Mouse (Mus musculus) stomach, embryonic 14.5 days (tissue): ENCODE data around the gene Gm26657. TPM values are rescaled to one million over a fixed set of nuclear protein-coding genes. Genes with fewer than 3 reads are reported as not detected.

Experiments used
- ATAC-seq: fragments of 200-750 bp; cut with Nextera tagmentation; 2 replicates; pipeline ENCODE4 v1.8.0; 2017; ENCODE audit warnings: low read depth, moderate TSS enrichment; ENCODE audit not compliant: insufficient number of reproducible peaks, insufficient read depth, low FRiP score
- H3K27ac ChIP-seq: fragments of 300-500 bp; sonication (generic); 2 replicates; pipeline ENCODE4 v1.5.1; 2014; ENCODE audit warnings: mild to moderate bottlenecking, low read length, moderate library complexity, mixed read lengths
- H3K27me3 ChIP-seq: fragments of 300-500 bp; sonication (generic); 2 replicates; pipeline ENCODE4 v1.6.1; 2014; ENCODE audit warnings: low read length, control low read depth, mixed read lengths; ENCODE audit not compliant: control insufficient read depth, insufficient read depth
- H3K36me3 ChIP-seq: fragments of 300-500 bp; sonication (generic); 2 replicates; pipeline ENCODE4 v1.6.1; 2014; ENCODE audit warnings: mild to moderate bottlenecking, control low read depth, low read length, moderate library complexity, mixed read lengths; ENCODE audit not compliant: control insufficient read depth, insufficient read depth
- H3K4me1 ChIP-seq: fragments of 300-500 bp; sonication (generic); 2 replicates; pipeline ENCODE4 v1.6.1; 2014; ENCODE audit warnings: low read length, control low read depth, mixed read lengths; ENCODE audit not compliant: control insufficient read depth, insufficient read depth
- H3K4me2 ChIP-seq: fragments of 300-500 bp; sonication (generic); replicated peaks from 2 replicates; pipeline ENCODE4 v1.6.1; 2014; ENCODE audit warnings: low read depth, low read length, control low read depth
- H3K4me3 ChIP-seq: fragments of 300-500 bp; sonication (generic); 2 replicates; pipeline ENCODE4 v1.5.1; 2014; ENCODE audit warnings: low read depth, low read length, control low read depth
- H3K9ac ChIP-seq: fragments of 300-500 bp; sonication (generic); replicated peaks from 2 replicates; pipeline ENCODE4 v1.6.1; 2014; ENCODE audit warnings: low read depth, mild to moderate bottlenecking, control low read depth, low read length, moderate library complexity, mixed read lengths
- H3K9me3 ChIP-seq: fragments of 300-500 bp; sonication (generic); 2 replicates; pipeline ENCODE4 v1.6.1; 2016; ENCODE audit warnings: low read depth, low read length, control low read depth; ENCODE audit not compliant: control insufficient read depth
- WGBS: fragments of 180-500 bp; shearing (Covaris S2); extraction: QIAGEN DNeasy Blood & Tissue Kit; methylation state at CpG from one replicate; pipeline ENCODE4 v1.1.7; 2014; 5-methylcytosine and 5-hydroxymethylcytosine counted together
- polyA plus RNA-seq: library from polyadenylated mRNA; unstranded; fragments of >200 nt; fragmentation: Nextera tagmentation; extraction: Ambion mirVana; gene quantifications from 2 replicates; pipeline ENCODE4 v1.2.1, GENCODE M21; 2014

The Gm26657 gene
- polyA plus RNA-seq, 1 experiment from 2014 or later, result not detected

- Histone ChIP-seq H3K4me2 (no peak overlapping the region), H3K27me3 (no peaks in the 10 kb centered on the region), H3K9ac (no peak overlapping the region), H3K27ac (no peak overlapping the region), H3K4me1 (no peaks in the 10 kb centered on the region), H3K36me3 (peaks cover 86% of the 10 kb centered on the region), H3K9me3 (no peaks in the 10 kb centered on the region), H3K4me3 (no peak overlapping the region)
- no peak for ATAC-seq
- WGBS, result 67% methylated on average over 1 of the region's 1 CpGs
These were observed 31.2 kb downstream of the Gm26657 start for GRCm38 (mm10) chr4:56771065-56771464.

Other genes starting within 250 kb of the Gm26657 start
- gene Actl7b, start 1.4 kb downstream of the Gm26657 start, polyA plus RNA-seq, result not detected in 2 replicates
- gene Actl7a, start 3.3 kb downstream of the Gm26657 start, polyA plus RNA-seq, result not detected in 2 replicates
- 51.6 and 55.8 TPM in 2 replicates for gene Elp1, start 62.3 kb downstream of the Gm26657 start, polyA plus RNA-seq
- gene Fam206a, start 62.3 kb downstream of the Gm26657 start, polyA plus RNA-seq, result 18.2 and 20.1 TPM in 2 replicates
- gene Ctnnal1, start 125.1 kb downstream of the Gm26657 start, polyA plus RNA-seq, result 26.5 and 26.7 TPM in 2 replicates
- gene Tmem245, start 207.4 kb downstream of the Gm26657 start, polyA plus RNA-seq, result 10.6 and 11.8 TPM in 2 replicates